Mouse (Mus musculus) megakaryocyte, embryonic 14.5 days (primary cell): Measurements from ENCODE around the gene Aldoart2.

Source experiments
- FLI1 ChIP-seq: IDR thresholded peaks from 2 replicates; pipeline ENCODE4 v1.6.1; 2012; ENCODE audit warnings: low read length, inconsistent platforms, mixed read lengths
- GATA1 ChIP-seq: IDR thresholded peaks from 3 replicates; pipeline ENCODE4 v1.6.1; 2012; ENCODE audit warnings: mixed read lengths, low read length, inconsistent platforms, borderline replicate concordance

DNA sequence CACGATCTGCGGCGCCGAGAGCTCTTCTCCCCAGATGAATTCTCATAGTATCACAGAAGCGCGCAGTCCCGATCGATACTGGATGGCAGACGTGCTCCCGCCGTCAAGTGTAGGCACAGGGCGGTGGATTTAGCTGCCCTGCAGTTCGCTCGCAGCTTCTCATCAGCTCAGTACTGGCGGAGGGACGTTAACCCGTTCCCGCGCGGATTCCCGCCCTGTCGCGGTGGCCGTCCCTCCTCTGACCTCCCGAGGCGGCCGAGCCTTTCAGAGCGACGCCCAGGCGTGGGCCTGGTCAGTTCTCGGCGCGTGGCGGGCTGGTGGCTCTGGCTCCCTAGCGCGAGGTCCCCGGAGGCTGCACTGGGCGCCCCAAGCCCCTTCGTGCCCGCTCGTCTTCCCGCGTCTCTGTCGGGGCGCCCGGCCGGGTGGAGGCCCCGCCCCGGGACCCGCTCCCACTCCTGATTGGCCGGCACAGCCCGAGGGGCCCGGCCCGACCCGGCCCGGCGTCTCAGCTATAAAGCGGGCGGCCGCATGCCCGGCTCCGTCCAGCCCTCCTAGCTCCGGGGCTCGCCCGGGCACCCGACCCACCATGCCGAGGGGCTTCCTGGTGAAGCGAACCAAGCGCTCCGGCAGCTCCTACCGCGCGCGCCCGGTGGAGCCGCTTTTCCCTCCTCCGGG, 34.0 kb downstream of the Aldoart2 start, which contains the start of gene Insm2:
- no peak for TF ChIP-seq GATA1
- TF ChIP-seq FLI1, result no peak
